Mouse (Mus musculus): ENCODE data around the gene Gemin5. TPM values are rescaled to one million over a fixed set of nuclear protein-coding genes. Genes with fewer than 3 reads are reported as not detected.
"Not testable (repeated sequence)": the region's sequence is repeated elsewhere in the genome, so short reads cannot be mapped to it uniquely, and the experiment has no call there.

The Gemin5 gene
- polyA plus RNA-seq (2012; rRNA removed): 6.1 and 6.9 TPM in 2 replicates

DNA sequence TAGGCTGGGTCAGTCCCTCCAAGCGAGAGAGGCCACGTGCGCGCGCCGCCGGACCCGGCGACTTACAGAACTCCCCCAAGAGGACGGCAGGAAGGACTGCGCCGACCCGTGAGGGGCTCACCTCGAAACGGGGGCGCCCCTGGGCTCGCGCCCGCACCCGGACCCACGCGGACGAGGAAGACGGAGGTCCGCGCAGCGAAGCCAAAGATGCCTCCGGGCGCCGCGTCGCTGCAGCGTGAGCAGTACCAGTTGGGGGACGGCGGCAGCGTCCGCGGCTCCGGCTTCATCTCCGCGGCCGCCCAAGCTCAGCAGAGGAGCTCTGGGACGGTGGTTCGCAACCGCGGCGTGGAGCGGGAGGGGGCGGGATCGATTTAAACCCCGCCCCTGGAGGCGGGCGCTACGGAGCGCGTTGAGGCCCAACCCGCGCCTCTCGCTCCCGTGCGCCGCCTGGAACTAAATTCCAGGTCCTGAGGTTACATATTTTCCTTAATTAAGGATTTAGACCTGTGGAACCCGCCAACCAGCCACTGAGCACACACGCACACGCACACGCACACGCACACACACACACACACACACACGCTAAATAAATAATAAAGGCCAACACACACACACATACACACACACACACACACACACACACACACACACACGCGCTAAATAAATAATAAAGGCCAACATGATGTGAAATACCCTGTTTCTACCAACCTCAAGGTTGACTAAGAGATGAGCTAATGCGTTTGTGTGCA, at the start of gene Gemin5:
TSS of gene Gemin5 (minus strand) at position 373 of the 749 bp plus-strand sequence.
- Histone ChIP-seq H3K27ac (ENCODE audit: insufficient read depth, low read length) (peak within 1 kb of the TSS; percentile 49), H3K36me3 (ENCODE audit: control insufficient read depth, insufficient read depth, low read length) (peaks cover 5% of the 10 kb centered on the region; the same call in 1 of the 2 replicates), H3K4me3 (ENCODE audit: extremely low read depth, insufficient read depth, insufficient read length) (peak within 1 kb of the TSS; percentile 82), H3K4me1 (ENCODE audit: control insufficient read depth, insufficient read depth, insufficient read length) (peaks cover 6% of the 10 kb centered on the region; the same call in 1 of the 2 replicates), H3K27me3 (ENCODE audit: control insufficient read depth, insufficient read depth, low read length) (no peaks in the 10 kb centered on the region)
- DNase-seq (ENCODE audit: low read depth in 1 of 2, low spot score in 2 of 2): peak; percentile 52 to 71
- WGBS: 1% methylated on average over 71 of the region's 71 CpGs
- TF ChIP-seq POLR2A (IDR thresholded peaks at IDR 0.05; ENCODE audit: low read depth, low read length): peak; percentile 16; the same call in 1 of the 2 replicates
- TF ChIP-seq CTCF (IDR thresholded peaks at IDR 0.05; ENCODE audit: extremely low read depth, insufficient read depth, insufficient read length, insufficient replicate concordance): no peak

DNA sequence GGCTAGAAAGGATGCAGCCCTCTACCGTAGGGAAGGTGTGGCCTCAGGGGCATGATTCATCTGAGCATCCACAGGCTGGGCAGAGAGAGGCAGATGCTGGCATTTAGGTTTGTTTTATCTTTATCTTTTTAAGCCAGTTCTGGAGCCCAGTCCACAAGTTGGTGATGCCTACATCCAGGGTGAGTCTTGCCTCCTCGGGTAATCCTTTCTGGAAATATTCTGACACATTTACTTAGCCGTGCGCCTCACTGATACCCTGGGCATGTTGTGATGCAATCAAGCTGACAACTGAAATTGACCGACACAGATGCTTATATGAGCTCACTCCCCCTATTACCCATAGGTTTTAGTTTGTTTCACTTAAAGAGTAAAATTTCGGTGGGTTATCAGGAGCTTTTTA, 48.5 kb upstream of the Gemin5 start:
- no peaks in the 10 kb centered on the region for H3K27me3 ChIP-seq (ENCODE audit: control insufficient read depth, insufficient read depth, low read length)
- H3K36me3 ChIP-seq (ENCODE audit: control insufficient read depth, insufficient read depth, low read length): peaks cover 7% of the 10 kb centered on the region; the same call in 1 of the 2 replicates
- no peak overlapping the region for H3K27ac ChIP-seq (ENCODE audit: insufficient read depth, low read length)
- whole genome bisulfite sequencing: 71% methylated on average over 6 of the region's 6 CpGs
- no peak overlapping the region for H3K4me3 ChIP-seq (ENCODE audit: extremely low read depth, insufficient read depth, insufficient read length)
- no peak for DNase-seq (ENCODE audit: low read depth in 1 of 2, low spot score in 2 of 2)
- H3K4me1 ChIP-seq (ENCODE audit: control insufficient read depth, insufficient read depth, insufficient read length): peaks cover 11% of the 10 kb centered on the region; the same call in 1 of the 2 replicates
- TF ChIP-seq POLR2A (IDR thresholded peaks at IDR 0.05; ENCODE audit: low read depth, low read length) (no peak), CTCF (IDR thresholded peaks at IDR 0.05; ENCODE audit: extremely low read depth, insufficient read depth, insufficient read length, insufficient replicate concordance) (no peak)

DNA sequence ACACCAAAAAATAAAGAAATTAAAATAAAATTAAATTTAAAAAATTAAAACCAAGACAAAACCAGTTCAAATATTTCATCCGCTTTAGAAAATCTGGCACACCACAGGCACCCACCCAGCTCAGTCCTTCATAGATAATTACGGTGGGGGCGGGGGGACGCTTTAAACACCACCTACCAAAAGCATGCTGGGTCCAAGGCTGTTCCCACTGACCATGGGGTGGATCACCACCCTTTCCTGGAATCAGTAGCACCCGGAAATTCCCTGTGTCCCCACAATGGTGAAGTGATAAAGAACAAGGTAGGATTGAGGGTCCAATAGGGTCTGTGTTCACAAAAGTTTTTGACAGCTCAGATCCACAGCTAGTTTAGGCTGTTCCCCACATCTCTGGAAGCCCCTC, 47.5 kb upstream of the Gemin5 start:
- H3K27me3 ChIP-seq (ENCODE audit: control insufficient read depth, insufficient read depth, low read length): no peaks in the 10 kb centered on the region
- peaks cover 16% of the 10 kb centered on the region; the same call in 1 of the 2 replicates for H3K4me1 ChIP-seq (ENCODE audit: control insufficient read depth, insufficient read depth, insufficient read length)
- WGBS: 50% methylated on average over 5 of the region's 5 CpGs
- peaks cover 6% of the 10 kb centered on the region; the same call in 1 of the 2 replicates for H3K36me3 ChIP-seq (ENCODE audit: control insufficient read depth, insufficient read depth, low read length)
- no peak for DNase-seq (ENCODE audit: low read depth in 1 of 2, low spot score in 2 of 2)
- no peak for TF ChIP-seq CTCF (IDR thresholded peaks at IDR 0.05; ENCODE audit: extremely low read depth, insufficient read depth, insufficient read length, insufficient replicate concordance)
- TF ChIP-seq POLR2A (IDR thresholded peaks at IDR 0.05; ENCODE audit: low read depth, low read length): no peak
- H3K27ac ChIP-seq (ENCODE audit: insufficient read depth, low read length): 0 out of 2 replicates have a peak overlapping the region, but pooled peaks have one; percentile 38
- peak overlapping the region; percentile 49 for H3K4me3 ChIP-seq (ENCODE audit: extremely low read depth, insufficient read depth, insufficient read length)

DNA sequence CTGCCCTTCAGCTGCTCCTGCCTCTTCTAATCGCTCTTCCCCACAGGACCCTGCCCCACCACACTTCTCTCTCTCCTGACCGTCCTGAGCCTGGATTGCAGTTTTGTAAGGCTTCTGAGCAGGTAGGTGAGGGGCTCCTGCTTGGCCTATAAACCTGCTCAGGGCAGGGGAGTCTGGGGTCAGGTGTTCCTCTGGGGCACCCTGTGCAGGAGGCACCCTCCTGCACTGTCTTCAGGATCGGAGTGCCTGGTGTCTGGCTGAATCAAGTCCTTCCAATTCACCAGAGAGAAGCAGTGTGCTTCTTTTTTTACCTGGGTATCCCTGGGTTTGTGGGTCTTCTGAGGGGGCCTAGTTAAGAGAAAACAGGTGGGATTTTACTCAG, 46.7 kb upstream of the Gemin5 start:
- H3K4me3 ChIP-seq (ENCODE audit: extremely low read depth, insufficient read depth, insufficient read length): peak overlapping the region; percentile 55
- H3K36me3 ChIP-seq (ENCODE audit: control insufficient read depth, insufficient read depth, low read length): not testable (repeated sequence)

DNA sequence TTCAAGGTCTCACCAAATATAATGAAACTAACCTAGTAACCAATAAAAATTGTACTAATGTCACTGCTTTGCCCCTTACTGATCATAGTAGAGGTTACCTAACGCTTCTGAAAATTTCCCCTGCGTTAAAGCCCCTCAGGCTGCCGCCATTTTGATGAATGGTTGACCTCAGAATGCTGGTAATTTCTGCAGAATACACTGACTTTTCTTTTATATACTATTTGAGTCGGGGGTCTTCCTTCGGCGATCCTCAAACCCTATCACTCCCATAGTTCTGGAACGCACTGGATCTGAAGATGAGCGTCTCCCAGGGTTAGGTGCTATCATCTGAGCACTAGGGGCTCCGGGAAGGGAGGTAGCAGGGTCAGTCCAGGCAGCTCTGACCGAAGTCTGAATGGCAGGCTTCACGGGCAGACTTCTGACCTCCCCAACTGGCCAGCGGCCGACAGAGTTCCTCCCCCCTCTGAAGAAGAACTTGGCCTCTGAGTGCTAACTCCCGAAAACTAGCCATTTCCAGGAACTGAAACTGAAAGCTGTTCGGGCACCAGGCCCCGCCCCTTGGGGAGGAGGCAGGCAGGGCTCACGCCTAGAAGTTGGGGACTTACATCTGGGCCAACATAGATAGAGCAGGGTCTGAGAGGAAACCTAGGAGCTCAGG, 46.2 kb upstream of the Gemin5 start:
- TF ChIP-seq CTCF (IDR thresholded peaks at IDR 0.05; ENCODE audit: extremely low read depth, insufficient read depth, insufficient read length, insufficient replicate concordance) (no peak), POLR2A (IDR thresholded peaks at IDR 0.05; ENCODE audit: low read depth, low read length) (no peak; the same call in 1 of the 2 replicates)
- WGBS: 18% methylated on average over 17 of the region's 17 CpGs
- H3K4me1 ChIP-seq (ENCODE audit: control insufficient read depth, insufficient read depth, insufficient read length): peaks cover 22% of the 10 kb centered on the region; the same call in 1 of the 2 replicates

More for the DNA sequence above, 46.7 kb upstream of the Gemin5 start:
- not testable (repeated sequence) for DNase-seq (ENCODE audit: low read depth in 1 of 2, low spot score in 2 of 2); H3K27me3 ChIP-seq (ENCODE audit: control insufficient read depth, insufficient read depth, low read length)
- Histone ChIP-seq H3K27ac (ENCODE audit: insufficient read depth, low read length) (peak overlapping the region; percentile 53), H3K4me1 (ENCODE audit: control insufficient read depth, insufficient read depth, insufficient read length) (peaks cover 22% of the 10 kb centered on the region; the same call in 1 of the 2 replicates)
- WGBS: 0% methylated on average over 2 of the region's 3 CpGs

DNA sequence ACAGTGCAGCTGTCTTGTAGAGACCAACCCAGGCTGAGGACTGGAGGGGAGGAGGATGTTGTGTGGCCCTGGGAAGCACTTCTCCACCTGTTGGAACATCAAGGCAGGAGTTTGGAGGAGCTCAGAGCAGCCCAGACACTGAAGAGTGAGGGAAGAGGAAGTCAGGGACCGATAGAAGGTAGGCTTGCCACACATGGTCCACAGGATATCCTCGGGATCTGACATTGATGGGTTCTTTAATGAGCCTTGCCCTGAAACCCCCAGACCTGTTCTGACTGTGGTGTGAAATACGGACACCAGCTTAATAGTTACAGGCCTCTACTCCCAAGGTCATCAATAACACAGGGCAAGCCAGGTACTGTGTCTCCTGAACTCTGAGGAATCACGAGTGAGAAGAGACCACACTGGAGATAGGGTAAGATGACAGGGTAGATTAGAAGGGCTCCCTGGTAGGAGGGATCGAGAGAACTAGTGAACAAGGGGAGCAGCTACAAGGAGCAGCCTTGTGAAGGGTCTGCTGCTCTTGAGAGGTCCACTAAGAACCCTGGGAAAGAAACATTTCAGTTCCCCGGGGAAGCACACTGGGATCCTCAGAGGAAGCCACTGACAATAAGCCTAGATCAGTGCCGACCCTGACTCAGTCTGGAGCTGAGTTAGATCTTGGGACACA, 45.5 kb upstream of the Gemin5 start:
- H3K36me3 ChIP-seq (ENCODE audit: control insufficient read depth, insufficient read depth, low read length): no peaks in the 10 kb centered on the region
- WGBS: 65% methylated on average over 7 of the region's 7 CpGs
- H3K4me3 ChIP-seq (ENCODE audit: extremely low read depth, insufficient read depth, insufficient read length): no peak overlapping the region
- H3K27ac ChIP-seq (ENCODE audit: insufficient read depth, low read length): no peak overlapping the region
- peaks cover 22% of the 10 kb centered on the region; the same call in 1 of the 2 replicates for H3K4me1 ChIP-seq (ENCODE audit: control insufficient read depth, insufficient read depth, insufficient read length)
- no peak for DNase-seq (ENCODE audit: low read depth in 1 of 2, low spot score in 2 of 2)
- H3K27me3 ChIP-seq (ENCODE audit: control insufficient read depth, insufficient read depth, low read length): no peaks in the 10 kb centered on the region
- no peak for TF ChIP-seq CTCF (IDR thresholded peaks at IDR 0.05; ENCODE audit: extremely low read depth, insufficient read depth, insufficient read length, insufficient replicate concordance)
- TF ChIP-seq POLR2A (IDR thresholded peaks at IDR 0.05; ENCODE audit: low read depth, low read length): no peak

More for the DNA sequence above, 46.2 kb upstream of the Gemin5 start:
- peak; percentile 75 to 92 for DNase-seq (ENCODE audit: low read depth in 1 of 2, low spot score in 2 of 2)
- Histone ChIP-seq H3K36me3 (ENCODE audit: control insufficient read depth, insufficient read depth, low read length) (no peaks in the 10 kb centered on the region), H3K27ac (ENCODE audit: insufficient read depth, low read length) (peak overlapping the region; percentile 92), H3K4me3 (ENCODE audit: extremely low read depth, insufficient read depth, insufficient read length) (peak overlapping the region; percentile 71), H3K27me3 (ENCODE audit: control insufficient read depth, insufficient read depth, low read length) (no peaks in the 10 kb centered on the region)

Measured in spleen, adult 2 months (tissue).